Mouse (Mus musculus): ENCODE data around the gene Gnb2.

DNA sequence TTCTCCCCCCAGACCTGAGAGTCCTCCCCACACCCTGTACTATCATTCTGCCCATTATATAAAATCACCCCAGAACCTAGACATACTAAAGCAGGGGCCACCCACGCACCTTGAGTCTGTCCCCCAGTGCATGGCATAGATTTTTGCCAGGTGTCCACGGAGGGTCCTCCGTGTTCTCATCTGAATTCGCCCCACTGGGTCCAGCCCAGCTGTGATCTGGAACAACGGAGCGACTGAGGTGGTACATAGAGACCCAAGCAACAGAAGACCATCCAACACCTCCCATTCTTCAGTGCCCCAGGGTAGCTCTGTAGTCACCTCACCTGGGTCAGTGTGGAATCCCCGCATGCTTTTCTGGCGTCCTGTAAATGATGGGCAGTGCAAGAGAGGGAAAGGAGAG lies 3.2 kb downstream of the Gnb2 start:
- no peak for TF ChIP-seq FLI1 (IDR thresholded peaks at IDR 0.05; ENCODE audit: low read length)
- TF ChIP-seq GATA1 (IDR thresholded peaks at IDR 0.05; ENCODE audit: borderline replicate concordance, low read length), result no peak
